Mouse (Mus musculus): ENCODE measurements around the gene Rundc1.

DNA sequence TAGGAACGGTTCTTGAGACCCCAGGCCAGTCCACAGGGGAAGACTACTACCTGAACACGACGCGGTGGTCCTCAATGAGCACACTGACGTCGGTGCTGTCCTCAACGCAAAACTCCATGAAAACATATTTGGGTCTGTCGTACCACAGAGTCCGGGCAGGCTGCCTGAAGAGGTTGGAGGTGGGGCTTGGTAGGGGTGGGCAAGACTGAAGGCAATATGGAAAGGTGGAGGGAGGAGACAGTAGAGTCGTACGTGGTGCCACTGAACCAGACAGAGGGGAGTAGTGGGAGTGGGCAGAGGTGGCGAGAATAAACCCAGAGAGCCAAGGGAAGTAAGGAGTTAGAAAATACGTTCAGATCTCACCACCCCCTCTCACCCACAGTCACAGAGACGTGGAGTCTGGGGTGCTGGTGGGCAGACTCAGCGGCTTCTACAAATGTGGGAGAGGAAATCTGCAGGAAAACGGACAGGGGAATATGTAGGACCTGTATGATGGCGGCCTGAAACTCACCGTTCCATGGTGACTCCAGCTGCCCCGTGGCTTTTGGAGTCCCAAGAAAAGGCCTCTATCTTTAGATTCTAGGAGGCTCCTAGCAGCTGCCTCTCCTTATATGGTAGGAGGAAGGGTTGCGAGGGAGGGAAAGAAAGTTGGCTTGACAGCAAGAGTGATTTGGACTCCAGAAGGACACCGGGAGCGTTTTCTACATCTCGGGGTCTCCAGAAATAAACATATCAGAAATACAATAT is 607 bp upstream of the Rundc1 start, which contains the start of gene Gm27029:
- TF ChIP-seq CTCF (IDR thresholded peaks at IDR 0.05; ENCODE audit: extremely low read depth, insufficient read depth, insufficient read length, insufficient replicate concordance) (no peak), POLR2A (IDR thresholded peaks at IDR 0.05; ENCODE audit: low read depth, low read length) (no peak)

Measured in spleen, adult 2 months (tissue).